Mouse (Mus musculus) testis, adult 10 weeks (tissue): ENCODE results near the gene Kcng3. TPM values are rescaled to one million over a fixed set of nuclear protein-coding genes. Genes with fewer than 3 reads are reported as not detected.

Experiments used
- polyA plus RNA-seq: library from polyadenylated mRNA; stranded (reverse); fragments of 350-450 nt; fragmentation: Illumina TruSeq; extraction: RNeasy Lipid Tissue Mini Kit (QIAGEN cat#74804); gene quantifications from one replicate; pipeline ENCODE4 v1.2.3, GENCODE M21; 2014; ENCODE audit warnings: low read depth, low replicate concordance

Gene Kcng3
- 0.55 TPM for polyA plus RNA-seq

DNA sequence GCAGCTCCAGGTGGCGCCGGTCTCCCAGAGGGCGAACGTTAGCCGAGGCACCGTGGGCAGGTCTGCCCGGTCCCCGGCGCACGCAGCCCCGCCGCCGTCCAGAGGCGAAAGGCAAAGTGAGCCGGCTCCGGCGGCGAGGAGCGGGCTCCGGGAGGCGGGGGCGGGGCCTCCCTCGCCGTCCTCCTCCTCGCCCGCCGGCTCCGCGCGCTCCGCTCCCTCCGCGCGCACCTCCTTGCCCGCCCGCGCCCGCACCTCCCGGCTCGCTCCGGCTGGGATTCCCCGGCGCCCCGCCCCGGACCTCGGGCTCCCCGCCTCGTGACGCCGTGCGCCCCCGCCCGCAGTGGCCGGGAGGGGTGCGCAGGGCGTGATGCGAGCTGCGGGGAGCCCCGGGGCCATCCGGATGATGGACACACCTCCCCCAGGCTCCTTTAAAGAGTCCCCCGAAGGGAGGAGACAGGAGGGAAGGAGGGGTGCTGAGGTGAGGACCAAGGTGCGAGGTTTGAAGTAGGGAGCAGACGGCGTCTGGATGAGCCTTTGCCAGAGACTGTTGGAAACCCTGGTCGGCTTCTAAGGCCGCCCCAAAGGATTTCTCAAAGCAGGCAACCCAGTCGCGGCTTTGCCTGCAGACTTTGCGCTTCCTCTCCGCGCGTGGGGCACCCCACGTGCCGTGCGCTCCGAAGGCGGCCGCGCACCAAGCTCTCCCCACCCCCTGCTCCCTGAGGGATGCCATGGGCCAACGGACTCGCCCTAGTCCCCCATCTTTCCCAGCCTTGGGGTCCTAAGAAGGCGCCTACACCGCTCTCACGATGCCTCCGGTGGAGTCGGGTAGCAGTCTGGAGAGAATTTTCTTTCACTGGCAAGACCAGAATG lies at the start of gene Kcng3:
Gene Kcng3, minus strand, starts transcription at position 113 of the 870 bp plus-strand sequence.

Other genes with a start within 250 kb of the Kcng3 start
- 116 TPM for gene Cox7a2l, start 114.6 kb downstream of the Kcng3 start, polyA plus RNA-seq
- gene Mta3, start 74.3 kb upstream of the Kcng3 start, polyA plus RNA-seq = 25.8 TPM
- gene Haao, start 216.1 kb upstream of the Kcng3 start, polyA plus RNA-seq = not detected